Mouse (Mus musculus): ENCODE data around the gene Ctdspl. TPM values are rescaled to one million over a fixed set of nuclear protein-coding genes. Genes with fewer than 3 reads are reported as not detected.

Gene Ctdspl
- total RNA-seq, 1 experiment: 2.9 TPM

GRCm38 (mm10) chr9:118936071-118936470 lies 9.8 kb downstream of the Ctdspl start:
- TF ChIP-seq MAFK (IDR thresholded peaks at IDR 0.05; ENCODE audit: insufficient read depth, low read depth, low read length): no peak
- TF ChIP-seq HCFC1 (IDR thresholded peaks at IDR 0.05; ENCODE audit: borderline replicate concordance, insufficient read depth, low read length): no peak
- no peak for TF ChIP-seq CHD2 (IDR thresholded peaks at IDR 0.05; ENCODE audit: low read depth, low read length)
- TF ChIP-seq ZNF384 (IDR thresholded peaks at IDR 0.05; ENCODE audit: low read depth, low read length): no peak
- TF ChIP-seq ZC3H11A (IDR thresholded peaks at IDR 0.05; ENCODE audit: borderline replicate concordance, low read depth, low read length): no peak
- no peak for DNase-seq (ENCODE audit: low read depth, low spot score)
- Histone ChIP-seq H3K4me3 (ENCODE audit: insufficient read depth in 1 of 2, low read depth in 1 of 2, low read length in 2 of 2, poor library complexity in 1 of 2, severe bottlenecking in 1 of 2) (no peak overlapping the region), H3K4me1 (ENCODE audit: control insufficient read depth in 2 of 2, insufficient read depth in 2 of 2, low read length in 2 of 2, poor library complexity in 1 of 2) (peaks cover 0 to 3% of the 10 kb centered on the region in 2 experiments; a peak in 1 of 4 replicates), H3K27ac (ENCODE audit: insufficient read depth, low read depth, low read length, poor library complexity, severe bottlenecking) (no peak overlapping the region), H3K36me3 (ENCODE audit: control insufficient read depth, insufficient read depth, low read length, poor library complexity, severe bottlenecking) (no peaks in the 10 kb centered on the region), H3K9ac (ENCODE audit: insufficient read depth, low read depth, low read length, poor library complexity, severe bottlenecking) (no peak overlapping the region), H3K9me3 (ENCODE audit: control insufficient read depth, insufficient read depth, low read depth, low read length) (no peaks in the 10 kb centered on the region)
- in situ Hi-C loops (cut with MboI; ENCODE audit: low sequenced_read_pairs in 2 of 2, unreplicated experiment in 2 of 2): no loop called here

- no peaks in the 10 kb centered on the region for H3K9me3 ChIP-seq (ENCODE audit: control insufficient read depth, insufficient read depth, low read depth, low read length)
- no peak for TF ChIP-seq CHD2 (IDR thresholded peaks at IDR 0.05; ENCODE audit: low read depth, low read length)
- in situ Hi-C loops (cut with MboI; ENCODE audit: low sequenced_read_pairs in 2 of 2, unreplicated experiment in 2 of 2): no loop called here
- no peaks in the 10 kb centered on the region for H3K36me3 ChIP-seq (ENCODE audit: control insufficient read depth, insufficient read depth, low read length, poor library complexity, severe bottlenecking)
- no peak for DNase-seq (ENCODE audit: low read depth, low spot score)
- H3K9ac ChIP-seq (ENCODE audit: insufficient read depth, low read depth, low read length, poor library complexity, severe bottlenecking): no peak overlapping the region
- H3K4me3 ChIP-seq (ENCODE audit: insufficient read depth in 1 of 2, low read depth in 1 of 2, low read length in 2 of 2, poor library complexity in 1 of 2, severe bottlenecking in 1 of 2): no peak overlapping the region
- peaks cover 0 to 3% of the 10 kb centered on the region in 2 experiments; a peak in 1 of 4 replicates for H3K4me1 ChIP-seq (ENCODE audit: control insufficient read depth in 2 of 2, insufficient read depth in 2 of 2, low read length in 2 of 2, poor library complexity in 1 of 2)
- H3K27ac ChIP-seq (ENCODE audit: insufficient read depth, low read depth, low read length, poor library complexity, severe bottlenecking): no peak overlapping the region
Observed at GRCm38 (mm10) chr9:118937515-118937914, 11.3 kb downstream of the Ctdspl start.

GRCm38 (mm10) chr9:118939410-118939809 lies 13.2 kb downstream of the Ctdspl start:
- H3K9me3 ChIP-seq (ENCODE audit: control insufficient read depth, insufficient read depth, low read depth, low read length): no peaks in the 10 kb centered on the region
- no peak overlapping the region for H3K9ac ChIP-seq (ENCODE audit: insufficient read depth, low read depth, low read length, poor library complexity, severe bottlenecking)
- no peak overlapping the region for H3K27ac ChIP-seq (ENCODE audit: insufficient read depth, low read depth, low read length, poor library complexity, severe bottlenecking)
- no peak for DNase-seq (ENCODE audit: low read depth, low spot score)
- H3K36me3 ChIP-seq (ENCODE audit: control insufficient read depth, insufficient read depth, low read length, poor library complexity, severe bottlenecking): no peaks in the 10 kb centered on the region
- H3K4me1 ChIP-seq (ENCODE audit: control insufficient read depth in 2 of 2, insufficient read depth in 2 of 2, low read length in 2 of 2, poor library complexity in 1 of 2): peaks cover 4 to 9% of the 10 kb centered on the region in 2 experiments; a peak in 2 of 4 replicates
- in situ Hi-C loops (cut with MboI; ENCODE audit: low sequenced_read_pairs in 2 of 2, unreplicated experiment in 2 of 2): no loop called here
- no peak overlapping the region for H3K4me3 ChIP-seq (ENCODE audit: insufficient read depth in 1 of 2, low read depth in 1 of 2, low read length in 2 of 2, poor library complexity in 1 of 2, severe bottlenecking in 1 of 2)
- TF ChIP-seq MAFK (IDR thresholded peaks at IDR 0.05; ENCODE audit: insufficient read depth, low read depth, low read length) (no peak), ZNF384 (IDR thresholded peaks at IDR 0.05; ENCODE audit: low read depth, low read length) (no peak), HCFC1 (IDR thresholded peaks at IDR 0.05; ENCODE audit: borderline replicate concordance, insufficient read depth, low read length) (no peak)

- no peak for TF ChIP-seq HCFC1 (IDR thresholded peaks at IDR 0.05; ENCODE audit: borderline replicate concordance, insufficient read depth, low read length)
- TF ChIP-seq CHD2 (IDR thresholded peaks at IDR 0.05; ENCODE audit: low read depth, low read length): no peak
- TF ChIP-seq ZNF384 (IDR thresholded peaks at IDR 0.05; ENCODE audit: low read depth, low read length): no peak
- no peak for TF ChIP-seq ZC3H11A (IDR thresholded peaks at IDR 0.05; ENCODE audit: borderline replicate concordance, low read depth, low read length)
- no peak for TF ChIP-seq MAFK (IDR thresholded peaks at IDR 0.05; ENCODE audit: insufficient read depth, low read depth, low read length)
- in situ Hi-C loops (cut with MboI; ENCODE audit: low sequenced_read_pairs in 2 of 2, unreplicated experiment in 2 of 2): no loop called here
- H3K27ac ChIP-seq (ENCODE audit: insufficient read depth, low read depth, low read length, poor library complexity, severe bottlenecking): no peak overlapping the region
- peak overlapping the region in 1 of 2 experiments; percentile 42; a peak in 1 of 4 replicates for H3K4me3 ChIP-seq (ENCODE audit: insufficient read depth in 1 of 2, low read depth in 1 of 2, low read length in 2 of 2, poor library complexity in 1 of 2, severe bottlenecking in 1 of 2)
- H3K9ac ChIP-seq (ENCODE audit: insufficient read depth, low read depth, low read length, poor library complexity, severe bottlenecking): no peak overlapping the region
- H3K9me3 ChIP-seq (ENCODE audit: control insufficient read depth, insufficient read depth, low read depth, low read length): no peaks in the 10 kb centered on the region
- peaks cover 4 to 9% of the 10 kb centered on the region in 2 experiments; a peak in 2 of 4 replicates for H3K4me1 ChIP-seq (ENCODE audit: control insufficient read depth in 2 of 2, insufficient read depth in 2 of 2, low read length in 2 of 2, poor library complexity in 1 of 2)
- H3K36me3 ChIP-seq (ENCODE audit: control insufficient read depth, insufficient read depth, low read length, poor library complexity, severe bottlenecking): no peaks in the 10 kb centered on the region
- DNase-seq (ENCODE audit: low read depth, low spot score): no peak
Observed at GRCm38 (mm10) chr9:118939831-118940230, 13.6 kb downstream of the Ctdspl start.

GRCm38 (mm10) chr9:118940591-118941207 lies 14.4 kb downstream of the Ctdspl start:
- no peak overlapping the region for H3K9ac ChIP-seq (ENCODE audit: insufficient read depth, low read depth, low read length, poor library complexity, severe bottlenecking)
- no peaks in the 10 kb centered on the region for H3K9me3 ChIP-seq (ENCODE audit: control insufficient read depth, insufficient read depth, low read depth, low read length)
- no peak overlapping the region for H3K27ac ChIP-seq (ENCODE audit: insufficient read depth, low read depth, low read length, poor library complexity, severe bottlenecking)
- no peak for TF ChIP-seq HCFC1 (IDR thresholded peaks at IDR 0.05; ENCODE audit: borderline replicate concordance, insufficient read depth, low read length)
- TF ChIP-seq ZNF384 (IDR thresholded peaks at IDR 0.05; ENCODE audit: low read depth, low read length): no peak
- no peak for DNase-seq (ENCODE audit: low read depth, low spot score)
- in situ Hi-C loops (cut with MboI; ENCODE audit: low sequenced_read_pairs in 2 of 2, unreplicated experiment in 2 of 2): no loop called here
- peaks cover 4 to 9% of the 10 kb centered on the region in 2 experiments; a peak in 2 of 4 replicates for H3K4me1 ChIP-seq (ENCODE audit: control insufficient read depth in 2 of 2, insufficient read depth in 2 of 2, low read length in 2 of 2, poor library complexity in 1 of 2)
- no peaks in the 10 kb centered on the region for H3K36me3 ChIP-seq (ENCODE audit: control insufficient read depth, insufficient read depth, low read length, poor library complexity, severe bottlenecking)
- no peak overlapping the region for H3K4me3 ChIP-seq (ENCODE audit: insufficient read depth in 1 of 2, low read depth in 1 of 2, low read length in 2 of 2, poor library complexity in 1 of 2, severe bottlenecking in 1 of 2)
